Mouse (Mus musculus): ENCODE measurements around the gene Acat3. TPM values are rescaled to one million over a fixed set of nuclear protein-coding genes. Genes with fewer than 3 reads are reported as not detected.

The Acat3 gene
- 1.3 TPM in 1 of 4 replicates, not detected in the others for total RNA-seq (2023)

DNA sequence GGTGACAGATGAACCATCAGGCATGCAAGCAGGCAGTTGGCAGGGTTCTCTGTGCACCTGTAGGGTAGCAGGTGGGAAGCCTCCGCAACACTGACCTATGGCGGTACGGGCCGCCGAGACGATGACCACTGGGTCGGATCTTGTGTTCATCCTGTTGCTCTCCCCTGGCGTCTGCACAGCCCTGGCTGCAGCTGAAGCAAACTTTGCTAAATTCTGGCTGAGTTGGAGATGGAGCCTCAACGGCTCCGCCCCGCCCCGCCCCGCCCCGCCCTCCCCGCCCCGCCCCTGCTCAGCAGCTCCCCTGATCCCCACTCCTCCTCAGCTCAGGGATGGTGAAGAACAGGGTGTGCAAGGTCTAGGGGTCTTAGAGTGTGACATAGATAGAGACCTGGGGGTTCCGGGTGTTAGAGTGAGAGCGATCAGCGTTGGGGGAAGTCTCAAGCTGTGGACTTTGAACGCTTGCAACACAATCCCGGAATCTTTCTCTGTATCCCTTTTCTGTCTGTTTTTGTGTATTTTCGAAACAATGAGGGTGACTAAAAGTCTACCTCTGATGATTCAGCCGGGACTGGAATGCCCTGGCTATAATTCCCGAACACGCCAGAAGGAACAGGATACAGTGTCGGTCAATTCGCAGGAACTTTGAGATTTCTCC, at the start of gene Acat3:
Gene Acat3 (minus strand): TSS at position 450 of the 655 bp plus-strand sequence.

DNA sequence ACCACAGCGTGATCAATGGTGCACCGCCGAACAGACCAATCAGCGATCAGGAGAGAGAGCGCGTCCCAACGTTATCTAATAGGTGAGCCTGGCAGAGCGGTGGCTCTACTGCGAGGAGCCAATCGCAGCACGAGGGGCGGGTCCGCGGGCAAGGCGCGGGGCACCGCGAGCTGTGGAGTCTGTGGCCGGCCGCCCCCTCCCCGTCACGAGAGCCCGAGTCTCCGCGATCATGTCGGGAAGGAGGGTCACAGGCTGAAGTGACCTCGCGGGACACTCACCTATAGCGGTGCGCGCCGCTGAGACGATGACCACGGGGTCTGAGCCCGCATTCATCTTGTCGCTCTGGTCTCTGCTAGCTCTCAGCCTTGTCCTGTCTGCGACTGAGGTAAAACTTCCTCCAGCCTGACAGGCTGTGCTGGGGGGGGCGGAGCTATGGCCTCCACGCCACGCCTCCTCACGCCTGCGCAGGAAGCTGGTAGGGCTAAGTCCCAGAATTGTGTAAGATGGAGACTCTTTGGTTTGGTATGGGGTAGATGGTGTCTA, 20.0 kb upstream of the Acat3 start, which contains the start of gene Acat2:
Gene Acat2 (minus strand): TSS at position 417 of the 543 bp plus-strand sequence.

DNA sequence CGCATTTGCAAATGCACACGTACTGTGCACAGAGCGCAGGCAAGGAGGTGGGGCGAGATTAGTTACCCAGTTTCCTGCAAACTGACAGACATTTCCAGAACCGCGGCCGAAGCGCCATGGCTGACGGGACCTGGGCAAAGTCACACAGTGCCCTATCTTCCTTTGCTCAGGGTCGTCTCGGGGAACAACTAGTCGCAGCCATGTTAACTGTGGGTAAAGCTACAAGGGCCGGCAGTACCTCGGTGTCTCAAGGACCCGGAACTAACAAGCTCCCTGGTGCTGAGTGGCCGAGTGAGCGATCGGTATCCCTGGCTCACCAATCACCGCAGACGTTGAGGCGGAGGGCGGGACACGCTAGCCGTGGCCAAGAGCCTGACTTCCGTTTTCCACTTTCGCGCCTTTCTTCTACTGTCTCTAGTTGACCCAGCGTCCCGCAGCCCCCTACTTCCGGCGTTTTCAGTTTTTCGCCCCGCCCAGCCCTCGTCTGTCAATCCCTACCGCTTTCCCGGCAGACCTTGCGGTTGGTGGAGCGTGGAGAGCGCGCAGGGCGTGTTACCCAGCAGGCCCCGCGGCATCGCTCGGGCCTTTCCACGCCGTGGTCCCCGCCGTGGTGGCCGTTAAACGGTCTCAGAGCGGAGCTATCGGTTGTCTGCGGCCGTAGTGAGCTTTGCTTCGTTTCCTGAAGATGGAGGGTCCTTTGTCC, 24.4 kb downstream of the Acat3 start, which contains the start of gene Mrpl18:
Gene Mrpl18 (minus strand): TSS at position 465 of the 703 bp plus-strand sequence.

DNA sequence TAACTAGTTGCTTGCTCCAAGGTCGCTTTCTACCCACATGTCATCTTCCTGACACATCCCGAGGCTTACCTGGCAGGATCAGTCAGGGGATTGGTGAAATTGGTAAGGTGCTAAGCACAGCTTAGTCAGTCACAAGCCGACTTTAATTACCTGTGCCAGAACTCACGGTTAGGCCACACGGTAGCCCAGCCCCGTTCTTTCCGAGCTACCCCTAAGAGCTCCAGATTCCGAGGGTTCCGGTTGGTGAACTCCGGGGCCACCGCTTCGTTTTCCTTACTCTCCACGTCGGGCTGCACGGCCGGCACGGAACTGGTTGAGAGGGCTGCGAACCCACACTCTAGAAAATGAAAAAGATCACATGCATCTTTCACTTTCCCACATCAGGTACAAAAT, 24.9 kb downstream of the Acat3 start, which contains the start of gene Tcp1:
Gene Tcp1 (plus strand): TSS at position 214 of the 393 bp plus-strand sequence.

DNA sequence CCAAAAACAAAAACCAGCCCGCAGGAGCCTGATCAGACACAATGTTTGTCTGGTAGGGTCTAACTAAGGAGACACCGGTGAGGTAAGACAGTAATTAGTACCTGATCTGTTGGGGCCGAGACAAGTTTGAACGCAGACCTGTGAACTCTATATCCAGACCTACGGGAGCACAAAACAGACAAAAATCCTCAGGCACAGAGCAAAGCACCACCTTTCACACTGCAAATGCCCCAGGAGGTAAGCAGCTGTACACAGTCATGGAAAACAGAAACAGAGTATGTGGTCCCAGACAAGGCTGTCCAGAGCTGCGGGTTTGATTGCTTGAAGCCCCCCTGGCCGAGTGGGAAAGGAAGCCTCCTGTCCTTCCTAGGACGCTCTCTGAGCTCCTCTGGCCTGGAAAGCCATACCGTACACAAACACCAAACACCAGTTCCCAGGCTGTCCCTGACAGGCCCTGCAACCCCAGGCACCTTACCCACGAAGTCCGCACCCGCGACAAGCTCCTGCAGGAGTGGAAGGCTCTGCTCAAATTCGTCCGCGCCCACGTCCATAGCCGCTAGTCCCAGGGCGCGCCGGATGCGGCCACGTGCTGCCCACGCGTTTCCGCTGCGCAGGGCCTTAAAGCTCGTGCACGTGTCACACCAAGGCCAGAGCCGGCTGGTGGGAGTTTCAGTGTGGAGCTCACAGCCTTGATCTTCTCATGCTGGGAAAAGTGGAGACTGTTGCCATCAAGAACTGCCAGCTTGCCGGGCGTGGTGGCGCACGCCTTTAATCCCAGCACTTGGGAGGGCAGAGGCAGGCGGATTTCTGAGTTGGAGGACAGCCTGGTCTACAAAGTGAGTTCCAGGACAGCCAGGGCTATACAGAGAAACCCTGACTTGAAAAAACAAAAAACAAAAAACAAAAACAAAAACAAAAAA, 30.8 kb downstream of the Acat3 start, which contains the start of gene Pnldc1:
Gene Pnldc1 (minus strand): TSS at position 870 of the 920 bp plus-strand sequence.

DNA sequence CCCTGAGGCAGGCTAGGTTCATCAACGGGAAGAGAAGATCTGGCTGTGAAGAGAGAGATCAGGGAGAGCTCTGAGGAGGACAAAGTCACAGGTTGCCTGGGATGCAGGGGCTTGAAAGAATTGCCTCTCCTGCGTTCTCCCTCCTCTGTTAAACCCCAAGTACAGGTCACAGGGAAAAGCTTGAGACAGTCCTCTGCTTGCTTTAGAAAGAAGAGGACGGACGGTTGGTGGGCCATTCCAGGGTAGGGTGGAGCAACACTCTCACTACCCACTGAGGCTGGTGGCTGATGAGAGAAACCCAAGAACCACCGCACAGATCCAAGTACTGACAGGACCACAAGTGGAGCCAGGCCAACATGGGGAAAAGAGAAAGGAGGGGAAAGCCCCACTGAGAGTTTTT, 64.7 kb downstream of the Acat3 start, which contains the start of gene Mrgprh:
Gene Mrgprh (plus strand): TSS at position 301 of the 400 bp plus-strand sequence.

Other genes starting within 250 kb of the Acat3 start
- 9.4 to 12.3 TPM (median 11.5 TPM) in 4 replicates for gene Igf2r, start 170.9 kb downstream of the Acat3 start, total RNA-seq (2023)
- gene Mas1, start 72.5 kb downstream of the Acat3 start, total RNA-seq (2023) = not detected in 4 replicates
- gene Mrgprh, start 64.6 kb downstream of the Acat3 start, total RNA-seq (2023) = not detected in 4 replicates
- 0.70 to 1.6 TPM (median 1.3 TPM) in 4 replicates for gene Pnldc1, start 30.4 kb downstream of the Acat3 start, total RNA-seq (2023)
- gene Tcp1, start 24.9 kb downstream of the Acat3 start, total RNA-seq (2023) = 236 to 273 TPM (median 245 TPM) in 4 replicates
- 29.7 to 49.5 TPM (median 37.6 TPM) in 4 replicates for gene Mrpl18, start 24.3 kb downstream of the Acat3 start, total RNA-seq (2023)
- gene Acat2, start 20.1 kb upstream of the Acat3 start, total RNA-seq (2023) = 15.6 to 22.5 TPM (median 18.0 TPM) in 4 replicates
- 93.0 to 106 TPM (median 98.7 TPM) in 4 replicates for gene Wtap, start 53.6 kb upstream of the Acat3 start, total RNA-seq (2023)
- 86.1 to 99.6 TPM (median 91.6 TPM) in 4 replicates for gene Sod2, start 66.2 kb upstream of the Acat3 start, total RNA-seq (2023)
- gene Gpr31b, start 111.7 kb upstream of the Acat3 start, total RNA-seq (2023) = 0.46 TPM in 1 of 4 replicates, not detected in the others
- gene Tcp10b, start 120.5 kb upstream of the Acat3 start, total RNA-seq (2023) = not detected in 4 replicates
- 0.37 to 0.72 TPM (median 0.56 TPM) in 4 replicates for gene Unc93a, start 191.2 kb upstream of the Acat3 start, total RNA-seq (2023)